27 mouse cellular contexts compared by ENCODE assay signal in the genomic region with DNA sequence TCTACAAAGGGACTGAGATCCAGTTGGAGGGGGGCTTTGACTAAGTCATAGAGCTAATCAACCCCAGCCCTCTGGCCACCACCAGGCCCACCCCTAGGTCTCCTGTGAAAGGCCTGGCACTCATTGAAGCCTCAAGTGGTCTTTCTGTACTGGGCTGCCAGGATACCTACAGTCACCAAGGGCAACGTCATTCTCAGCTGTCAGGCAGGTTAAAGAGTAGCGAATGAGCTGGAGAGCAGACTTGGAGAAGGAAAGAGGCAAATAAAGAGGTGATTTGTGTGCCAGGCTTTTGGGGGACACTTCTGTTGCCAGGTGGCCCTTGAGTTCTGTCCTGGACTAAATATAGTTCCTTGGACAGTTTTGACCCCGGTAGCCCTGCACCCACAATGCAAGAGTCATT.
A peak's percentile ranks its signal among the peaks of the same experiment; 100 is the strongest.
DNase-seq lines count a peak whose midpoint lies in the region; ATAC-seq lines count a peak whose summit lies in the region.
"Had no signal": no experiment of that assay in that cellular context is flagged by ENCODE, and none has a peak within 500 bp of the region (broad histone marks: within the 10 kb centered on the region; RNA-seq: fewer than 3 reads in every experiment).

No protein-coding gene starts in this region.

- ATAC-seq in hindbrain, embryonic 14.5 days (ENCODE audit: low FRiP score), result peak; percentile 40; the same call in 1 of the 2 replicates
- no peak for ATAC-seq in hindbrain, embryonic 11.5 days (ENCODE audit: low FRiP score)
- peak; percentile 86 for ATAC-seq in lung, embryonic 16.5 days (ENCODE audit: low read depth)
- ATAC-seq: forebrain, embryonic 15.5 days; Patski had no signal

- no peak overlapping the region for H3K4me2 ChIP-seq in hindbrain, embryonic 14.5 days (replicated peaks)
- H3K4me2 ChIP-seq in hindbrain, embryonic 11.5 days (replicated peaks; ENCODE audit: low read depth, low read length), result no peak overlapping the region
- H3K4me2 ChIP-seq in lung, embryonic 16.5 days (ENCODE audit: low read depth, low read length), result no peak overlapping the region
- H3K4me2 ChIP-seq: forebrain, embryonic 15.5 days; heart, embryonic 11.5 days; liver, embryonic 15.5 days; midbrain, embryonic 12.5 days; neural tube, embryonic 13.5 days had no signal

- H3K9ac ChIP-seq in hindbrain, embryonic 14.5 days, result no peak overlapping the region
- no peak overlapping the region for H3K9ac ChIP-seq in hindbrain, embryonic 11.5 days (ENCODE audit: low read depth, low read length)
- no peak overlapping the region for H3K9ac ChIP-seq in lung, embryonic 16.5 days (ENCODE audit: low read length)
- H3K9ac ChIP-seq: forebrain, embryonic 15.5 days; liver, embryonic 15.5 days; midbrain, embryonic 12.5 days; neural tube, embryonic 13.5 days had no signal

- no peak overlapping the region for H3K27ac ChIP-seq in hindbrain, embryonic 14.5 days
- no peak overlapping the region for H3K27ac ChIP-seq in hindbrain, embryonic 11.5 days (ENCODE audit: low read depth, low read length)
- no peak overlapping the region; the same call in 1 of the 2 replicates for H3K27ac ChIP-seq in lung, embryonic 16.5 days (ENCODE audit: low read length)
- H3K27ac ChIP-seq: embryonic facial prominence, embryonic 10.5 days; forebrain, embryonic 15.5 days; limb, embryonic 10.5 days; liver, embryonic 15.5 days; midbrain, embryonic 12.5 days; neural tube, embryonic 13.5 days had no signal

- no peak for DNase-seq in hindbrain, embryonic 14.5 days (ENCODE audit: low spot score)
- no peak for DNase-seq in hindbrain, embryonic 11.5 days (ENCODE audit: low spot score)
- peak; percentile 62 to 75 for DNase-seq in lung, adult 18-20 months
- DNase-seq in lung, postnatal 14 days, result no peak
- peak; percentile 57 for DNase-seq in lung, postnatal 25 days (ENCODE audit: low spot score)
- DNase-seq in T-cell, adult 2 months (ENCODE audit: low spot score), result no peak
- DNase-seq: adrenal gland, adult 2 months; B cell, adult 2 months; gastrocnemius, postnatal 14 days; heart, adult 11 months; kidney, adult 18-20 months; kidney, postnatal 14 days; liver; retina, postnatal 1 day; right cerebral cortex, postnatal 25 days; spleen, adult 18-20 months had no signal

- H3K4me3 ChIP-seq in hindbrain, embryonic 14.5 days (replicated peaks; ENCODE audit: low read length), result no peak overlapping the region
- no peak overlapping the region for H3K4me3 ChIP-seq in hindbrain, embryonic 11.5 days (ENCODE audit: low read depth, low read length)
- no peak overlapping the region for H3K4me3 ChIP-seq in lung, embryonic 16.5 days (ENCODE audit: low read length)
- H3K4me3 ChIP-seq: embryonic facial prominence, embryonic 10.5 days; forebrain, embryonic 15.5 days; limb, embryonic 10.5 days; liver, embryonic 15.5 days; midbrain, embryonic 12.5 days; neural tube, embryonic 13.5 days had no signal

- H3K4me1 ChIP-seq in hindbrain, embryonic 14.5 days (replicated peaks; ENCODE audit: control insufficient read depth, insufficient read depth, low read length), result no peaks in the 10 kb centered on the region
- no peaks in the 10 kb centered on the region for H3K4me1 ChIP-seq in hindbrain, embryonic 11.5 days (replicated peaks; ENCODE audit: control insufficient read depth, insufficient read depth, low read length)
- no peaks in the 10 kb centered on the region for H3K4me1 ChIP-seq in lung, embryonic 16.5 days (replicated peaks; ENCODE audit: control insufficient read depth, insufficient read depth, low read length)
- H3K4me1 ChIP-seq: embryonic facial prominence, embryonic 10.5 days; forebrain, embryonic 15.5 days; limb, embryonic 10.5 days; liver, embryonic 15.5 days; neural tube, embryonic 13.5 days had no signal

- H3K27me3 ChIP-seq in hindbrain, embryonic 14.5 days (ENCODE audit: control insufficient read depth, insufficient read depth, low read length), result no peaks in the 10 kb centered on the region
- H3K27me3 ChIP-seq in hindbrain, embryonic 11.5 days (ENCODE audit: control insufficient read depth, insufficient read depth, low read length), result no peaks in the 10 kb centered on the region; the same call in 1 of the 2 replicates
- H3K27me3 ChIP-seq in lung, embryonic 16.5 days (ENCODE audit: control insufficient read depth, insufficient read depth, low read depth, low read length), result no peaks in the 10 kb centered on the region
- H3K27me3 ChIP-seq: CH12.LX; forebrain, embryonic 15.5 days; liver, embryonic 15.5 days; Patski had no signal

- 69% methylated on average over 3 of the region's 3 CpGs for WGBS in hindbrain, embryonic 14.5 days
- 90% methylated on average over 3 of the region's 3 CpGs for WGBS in hindbrain, embryonic 11.5 days
- 55% methylated on average over 3 of the region's 3 CpGs for WGBS in lung, embryonic 16.5 days

- no peaks in the 10 kb centered on the region for H3K9me3 ChIP-seq in hindbrain, embryonic 14.5 days (ENCODE audit: control insufficient read depth, low read length)
- H3K9me3 ChIP-seq in hindbrain, embryonic 11.5 days (ENCODE audit: control insufficient read depth, low read length), result no peaks in the 10 kb centered on the region
- no peaks in the 10 kb centered on the region for H3K9me3 ChIP-seq in lung, embryonic 16.5 days (ENCODE audit: control insufficient read depth, low read length)
- H3K9me3 ChIP-seq: embryonic facial prominence, embryonic 10.5 days; forebrain, embryonic 15.5 days; limb, embryonic 10.5 days; liver, embryonic 15.5 days; midbrain, embryonic 12.5 days; neural tube, embryonic 13.5 days had no signal

- H3K36me3 ChIP-seq in hindbrain, embryonic 14.5 days (replicated peaks; ENCODE audit: control insufficient read depth, insufficient read depth), result no peaks in the 10 kb centered on the region
- no peaks in the 10 kb centered on the region for H3K36me3 ChIP-seq in hindbrain, embryonic 11.5 days (ENCODE audit: control insufficient read depth, insufficient read depth, low read length)
- H3K36me3 ChIP-seq in lung, embryonic 16.5 days (ENCODE audit: control insufficient read depth, insufficient read depth, low read length), result no peaks in the 10 kb centered on the region
- H3K36me3 ChIP-seq: embryonic facial prominence, embryonic 10.5 days; forebrain, embryonic 15.5 days; G1E; limb, embryonic 10.5 days; liver, embryonic 15.5 days; midbrain, embryonic 12.5 days; neural tube, embryonic 13.5 days had no signal

Comparison
In these comparisons a context has a peak if more than half of its experiments do, and no peak if none do; other contexts are left out.
1. DNase-seq: peak in lung, adult 18-20 months (2 of 2) and lung, postnatal 25 days (single experiment); none in hindbrain, embryonic 14.5 days (single experiment), hindbrain, embryonic 11.5 days (single experiment), lung, postnatal 14 days (single experiment) and T-cell, adult 2 months (single experiment).